Mouse (Mus musculus) liver, embryonic 13.5 days (tissue): ENCODE data around the gene Fmnl2. TPM values are rescaled to one million over a fixed set of nuclear protein-coding genes. Genes with fewer than 3 reads are reported as not detected.

Experiments used
- ATAC-seq: fragments of 200-750 bp; cut with Nextera tagmentation; 2 replicates; pipeline ENCODE4 v1.8.0; 2017; ENCODE audit warnings: low read depth, mild to moderate bottlenecking, moderate number of reproducible peaks, moderate library complexity
- DNase-seq: peaks from one replicate; pipeline ENCODE4 v3.0.0; 2022
- H3K27ac ChIP-seq: fragments of 300-500 bp; sonication (generic); 2 replicates; pipeline ENCODE4 v1.5.1; 2015; ENCODE audit warnings: moderate library complexity, mild to moderate bottlenecking, inconsistent platforms
- H3K27me3 ChIP-seq: fragments of 300-500 bp; sonication (generic); 2 replicates; pipeline ENCODE4 v1.6.1; 2015; ENCODE audit warnings: mild to moderate bottlenecking, inconsistent platforms
- H3K36me3 ChIP-seq: fragments of 300-500 bp; sonication (generic); 2 replicates; pipeline ENCODE4 v1.6.1; 2015; ENCODE audit warnings: mild to moderate bottlenecking, inconsistent platforms
- H3K4me1 ChIP-seq: fragments of 300-500 bp; sonication (generic); replicated peaks from 2 replicates; pipeline ENCODE4 v1.6.1; 2015; ENCODE audit warnings: inconsistent platforms
- H3K4me2 ChIP-seq: fragments of 300-500 bp; sonication (generic); 2 replicates; pipeline ENCODE4 v1.6.1; 2015; ENCODE audit warnings: inconsistent platforms, mild to moderate bottlenecking, moderate library complexity
- H3K4me3 ChIP-seq: fragments of 300-500 bp; sonication (generic); replicated peaks from 2 replicates; pipeline ENCODE4 v1.5.1; 2015; ENCODE audit warnings: mild to moderate bottlenecking, inconsistent platforms
- H3K9ac ChIP-seq: fragments of 300-500 bp; sonication (generic); 2 replicates; pipeline ENCODE4 v1.6.1; 2015; ENCODE audit warnings: mild to moderate bottlenecking, inconsistent platforms
- H3K9me3 ChIP-seq: fragments of 300-500 bp; sonication (generic); replicated peaks from 2 replicates; pipeline ENCODE4 v1.6.1; 2016; ENCODE audit warnings: inconsistent platforms
- WGBS: fragments of 180-500 bp; shearing (Covaris S2); methylation state at CpG from one replicate; pipeline ENCODE4 v1.1.7; 2015; ENCODE audit not compliant: insufficient replicate concordance; 5-methylcytosine and 5-hydroxymethylcytosine counted together
- polyA plus RNA-seq: library from polyadenylated mRNA; unstranded; fragments of >200 nt; fragmentation: Nextera tagmentation; extraction: Ambion mirVana; gene quantifications from 2 replicates; pipeline ENCODE4 v1.2.1, GENCODE M21; 2015

Fmnl2 gene
- polyA plus RNA-seq, 1 experiment from 2014 or later, result 0.46 TPM

DNA sequence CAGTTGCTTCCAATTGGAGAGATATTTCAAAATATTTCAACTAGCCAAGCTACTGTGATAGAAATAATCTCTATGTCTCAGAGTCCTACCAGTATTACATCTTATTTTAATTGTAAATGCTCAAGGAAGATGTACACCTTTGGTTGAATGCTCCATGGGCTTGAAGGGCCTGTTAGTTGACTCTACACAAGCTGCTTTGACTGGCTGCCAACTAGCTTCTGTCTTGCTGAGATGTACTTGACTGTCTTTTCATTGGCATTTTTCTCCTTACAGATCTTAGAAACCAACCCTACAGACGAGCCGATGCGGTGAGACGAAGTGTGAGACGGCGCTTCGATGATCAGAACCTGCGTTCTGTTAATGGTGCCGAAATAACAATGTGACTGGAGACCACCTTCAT is 273.9 kb downstream of the Fmnl2 start:
- no peaks in the 10 kb centered on the region for H3K9me3 ChIP-seq
- no peaks in the 10 kb centered on the region for H3K4me1 ChIP-seq
- no peak overlapping the region for H3K9ac ChIP-seq
- H3K27me3 ChIP-seq, result no peaks in the 10 kb centered on the region
- WGBS, result 94% methylated on average over 9 of the region's 9 CpGs
- H3K27ac ChIP-seq, result no peak overlapping the region
- no peak overlapping the region for H3K4me2 ChIP-seq
- no peak for DNase-seq
- ATAC-seq, result no peak
- H3K36me3 ChIP-seq, result 0 out of 2 replicates have a peak, but pooled peaks cover 5% of the 10 kb centered on the region
- H3K4me3 ChIP-seq, result no peak overlapping the region

- H3K9me3 ChIP-seq, result no peaks in the 10 kb centered on the region
- no peak overlapping the region for H3K9ac ChIP-seq
- DNase-seq (no peak), ATAC-seq (no peak)
- no peak overlapping the region for H3K4me3 ChIP-seq
- peaks cover 46% of the 10 kb centered on the region for H3K36me3 ChIP-seq
- no peaks in the 10 kb centered on the region for H3K27me3 ChIP-seq
- no peaks in the 10 kb centered on the region for H3K4me1 ChIP-seq
- no peak overlapping the region for H3K4me2 ChIP-seq
- no peak overlapping the region for H3K27ac ChIP-seq
Measured at GRCm38 (mm10) chr2:53146852-53147251, 289.2 kb downstream of the Fmnl2 start.

DNA sequence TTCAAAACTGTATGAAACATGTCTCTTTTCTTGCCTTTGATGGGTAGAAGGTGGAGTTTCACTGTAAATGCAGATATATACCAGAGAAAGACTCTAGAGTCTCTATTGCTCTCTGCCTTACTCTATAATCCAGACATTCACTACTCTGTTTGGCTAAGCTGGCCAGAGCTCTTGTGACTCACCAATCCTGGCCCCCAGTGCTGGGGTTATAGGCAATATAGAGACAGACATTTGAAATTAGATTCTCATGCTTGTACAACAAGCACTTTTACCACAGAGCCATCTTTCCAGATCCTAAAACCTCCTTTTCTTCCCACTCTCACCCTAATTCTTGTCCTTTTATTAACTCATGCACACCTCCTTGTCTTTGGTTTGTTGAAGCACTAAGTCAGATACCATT is 316.3 kb downstream of the Fmnl2 start:
- H3K4me1 ChIP-seq, result no peaks in the 10 kb centered on the region
- H3K27ac ChIP-seq, result no peak overlapping the region
- no peaks in the 10 kb centered on the region for H3K9me3 ChIP-seq
- no peak for DNase-seq
- H3K27me3 ChIP-seq, result no peaks in the 10 kb centered on the region
- H3K4me2 ChIP-seq, result no peak overlapping the region
- no peak for ATAC-seq
- H3K36me3 ChIP-seq, result peaks cover 31% of the 10 kb centered on the region
- H3K4me3 ChIP-seq, result no peak overlapping the region
- H3K9ac ChIP-seq, result no peak overlapping the region

DNA sequence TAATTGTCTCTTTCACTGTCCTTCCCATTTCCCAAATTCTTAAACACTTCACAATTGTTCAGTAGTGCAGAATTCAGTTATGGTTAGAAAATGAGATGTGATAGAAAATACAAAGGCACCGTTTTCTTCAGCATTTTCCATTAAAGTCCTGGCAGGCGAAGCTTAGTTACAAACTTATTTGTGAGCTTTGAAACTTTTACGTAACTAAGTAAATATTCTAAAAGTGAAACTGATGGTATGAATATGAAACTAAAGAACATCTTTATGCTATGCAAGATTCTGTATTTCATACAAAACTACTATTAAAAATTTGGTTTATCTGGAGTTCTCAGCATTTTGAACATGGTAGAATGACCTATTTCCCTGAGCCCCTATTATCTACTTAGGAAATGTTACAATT is 321.3 kb downstream of the Fmnl2 start:
- DNase-seq (no peak), ATAC-seq (no peak)
- Histone ChIP-seq H3K36me3 (peaks cover 25% of the 10 kb centered on the region), H3K9ac (no peak overlapping the region), H3K27me3 (no peaks in the 10 kb centered on the region), H3K4me2 (no peak overlapping the region), H3K4me3 (no peak overlapping the region), H3K4me1 (peaks cover 4% of the 10 kb centered on the region; the same call in 1 of the 2 replicates), H3K9me3 (no peaks in the 10 kb centered on the region), H3K27ac (no peak overlapping the region)
- WGBS, result 79% methylated on average over 3 of the region's 3 CpGs

- H3K4me3 ChIP-seq, result no peak overlapping the region
- no peak overlapping the region for H3K27ac ChIP-seq
- ATAC-seq (no peak), DNase-seq (no peak)
- no peak overlapping the region for H3K4me2 ChIP-seq
- peaks cover 18% of the 10 kb centered on the region for H3K36me3 ChIP-seq
- no peak overlapping the region for H3K9ac ChIP-seq
- peaks cover 4% of the 10 kb centered on the region; the same call in 1 of the 2 replicates for H3K4me1 ChIP-seq
- H3K9me3 ChIP-seq, result no peaks in the 10 kb centered on the region
- no peaks in the 10 kb centered on the region for H3K27me3 ChIP-seq
Measured at GRCm38 (mm10) chr2:53179876-53180275, 322.2 kb downstream of the Fmnl2 start.

Other genes starting within 250 kb of the Fmnl2 start
- 0.21 and 0.50 TPM in 2 replicates for gene Cacnb4, start 181.0 kb upstream of the Fmnl2 start, polyA plus RNA-seq
- gene Stam2, start 115.6 kb upstream of the Fmnl2 start, polyA plus RNA-seq, result 9.8 and 14.0 TPM in 2 replicates